Mouse (Mus musculus) spleen, adult 18-20 months (tissue): ENCODE results near the gene Zkscan4.
A peak's percentile ranks its signal among the peaks of the same experiment; 100 is the strongest.

Experiments
- DNase-seq, 2 experiments: peaks; one replicate each; pipeline ENCODE4 v3.0.0; 2022; ENCODE audit warnings: mixed read lengths in 2 of 2

Gene Zkscan4

DNA sequence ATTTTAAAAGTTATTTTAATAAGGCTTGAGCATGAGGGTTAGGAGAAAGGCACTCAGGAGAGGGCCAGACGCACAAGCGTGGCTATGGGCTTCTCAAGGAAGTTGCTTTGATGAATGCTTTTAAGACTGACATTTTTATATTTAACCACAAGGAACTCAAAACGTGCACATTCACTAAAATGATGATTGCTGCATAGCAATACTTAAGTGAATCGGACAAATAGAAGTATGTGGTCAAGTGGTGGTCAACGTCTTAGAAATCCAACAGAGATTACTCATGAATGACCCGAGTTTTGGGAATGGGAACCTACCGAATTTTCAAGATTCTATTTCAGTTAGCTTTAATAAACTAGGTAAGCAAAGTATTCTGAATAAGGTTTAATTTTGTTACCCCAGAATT lies 51.4 kb downstream of the Zkscan4 start:
- no peak for DNase-seq

DNA sequence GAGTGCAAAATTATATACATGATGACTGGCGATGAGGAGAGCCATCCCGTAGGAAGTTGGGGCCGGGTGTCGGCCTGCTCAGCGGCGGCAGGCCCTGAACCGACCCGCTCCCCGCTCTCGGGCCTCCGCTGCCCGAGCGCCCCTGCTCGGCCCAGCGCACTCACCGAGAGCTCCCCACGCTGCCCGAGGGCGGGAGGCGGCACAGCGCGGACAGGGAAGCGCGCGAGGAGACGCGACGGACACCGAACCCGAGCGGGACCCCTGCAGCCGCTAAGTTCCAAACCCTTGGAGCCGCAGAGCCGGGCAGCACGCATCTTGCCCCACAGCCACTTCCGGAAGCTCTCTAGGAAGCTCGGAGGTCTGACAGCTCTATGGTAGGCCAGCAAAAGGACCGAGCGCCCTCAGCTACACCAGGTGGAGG lies 52.1 kb downstream of the Zkscan4 start, which contains the start of gene Zkscan8:
Gene Zkscan8, minus strand, starts transcription at position 340 of the 421 bp plus-strand sequence.
- DNase-seq: peak; percentile 72 to 84
